ENCODE assay signal across 25 mouse cellular contexts in the genomic region with DNA sequence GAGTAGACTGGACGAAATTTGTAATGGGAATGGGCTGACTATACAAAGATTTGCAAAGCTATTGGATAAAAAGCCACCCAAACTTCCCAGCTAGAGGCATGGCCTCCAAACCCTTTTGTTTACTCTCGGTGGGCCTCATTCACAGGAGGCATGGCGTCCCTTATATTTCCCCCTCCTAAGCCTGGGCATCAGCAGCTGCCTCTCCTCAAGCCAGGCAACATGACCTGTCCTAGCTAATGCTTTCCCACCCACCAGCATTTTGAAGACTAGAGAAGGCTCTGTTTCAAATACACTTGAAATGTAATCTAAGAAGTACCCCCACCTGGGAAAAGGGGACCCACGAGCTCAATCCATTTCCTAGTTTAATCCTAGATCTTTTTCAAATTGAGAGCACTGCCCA.
"Had no signal": no experiment of that assay in that cellular context is flagged by ENCODE, and none has a peak within 500 bp of the region (broad histone marks: within the 10 kb centered on the region; RNA-seq: fewer than 3 reads in every experiment).

No protein-coding gene starts in this region.

- H3K4me3 ChIP-seq: heart, adult 2 months; heart, embryonic 13.5 days; heart, embryonic 15.5 days; hindbrain, embryonic 13.5 days; hindbrain, embryonic 15.5 days; limb, embryonic 10.5 days; limb, embryonic 12.5 days; liver, embryonic 13.5 days; liver, embryonic 15.5 days had no signal

- ATAC-seq: hindbrain, postnatal 0 days; intestine, embryonic 16.5 days; liver, postnatal 0 days had no signal

- H3K36me3 ChIP-seq: heart, embryonic 13.5 days; heart, embryonic 15.5 days; hindbrain, embryonic 13.5 days; hindbrain, embryonic 15.5 days; limb, embryonic 10.5 days; limb, embryonic 12.5 days; liver, embryonic 13.5 days; liver, embryonic 15.5 days had no signal

- DNase-seq: gastrocnemius, postnatal 14 days; gastrocnemius, postnatal 36 days; heart, adult 11 months; heart, adult 2 months; heart, postnatal 14 days; heart, postnatal 36 days; kidney, adult 11 months; kidney, adult 9 months; kidney, postnatal 25 days; layer of hippocampus, adult 9-11 months; layer of hippocampus, postnatal 36 days; liver; liver, embryonic 13.5 days; liver, postnatal 0 days had no signal

- H3K9ac ChIP-seq: heart, embryonic 13.5 days; heart, embryonic 15.5 days; hindbrain, embryonic 13.5 days; hindbrain, embryonic 15.5 days; limb, embryonic 12.5 days; liver, embryonic 13.5 days; liver, embryonic 15.5 days; liver, postnatal 0 days had no signal

- H3K4me1 ChIP-seq: heart, embryonic 13.5 days; heart, embryonic 15.5 days; hindbrain, embryonic 13.5 days; hindbrain, embryonic 15.5 days; liver, embryonic 13.5 days; liver, embryonic 15.5 days had no signal

- H3K27me3 ChIP-seq: heart, embryonic 13.5 days; heart, embryonic 15.5 days; hindbrain, embryonic 13.5 days; hindbrain, embryonic 15.5 days; limb, embryonic 12.5 days; liver, embryonic 13.5 days; liver, embryonic 15.5 days had no signal

- H3K27ac ChIP-seq: heart, adult 2 months; heart, embryonic 13.5 days; heart, embryonic 15.5 days; hindbrain, embryonic 13.5 days; hindbrain, embryonic 15.5 days; hindbrain, postnatal 0 days; limb, embryonic 10.5 days; limb, embryonic 12.5 days; liver, embryonic 13.5 days; liver, embryonic 15.5 days had no signal

- H3K4me2 ChIP-seq: heart, embryonic 11.5 days; heart, embryonic 13.5 days; heart, embryonic 15.5 days; hindbrain, embryonic 13.5 days; hindbrain, embryonic 15.5 days; limb, embryonic 12.5 days; liver, embryonic 11.5 days; liver, embryonic 13.5 days; liver, embryonic 15.5 days had no signal

- H3K9me3 ChIP-seq: heart, embryonic 13.5 days; heart, embryonic 15.5 days; hindbrain, embryonic 13.5 days; hindbrain, embryonic 15.5 days; limb, embryonic 10.5 days; limb, embryonic 12.5 days; liver, embryonic 13.5 days; liver, embryonic 15.5 days had no signal
